Mouse (Mus musculus): ENCODE data around the gene H2-D1.

DNA sequence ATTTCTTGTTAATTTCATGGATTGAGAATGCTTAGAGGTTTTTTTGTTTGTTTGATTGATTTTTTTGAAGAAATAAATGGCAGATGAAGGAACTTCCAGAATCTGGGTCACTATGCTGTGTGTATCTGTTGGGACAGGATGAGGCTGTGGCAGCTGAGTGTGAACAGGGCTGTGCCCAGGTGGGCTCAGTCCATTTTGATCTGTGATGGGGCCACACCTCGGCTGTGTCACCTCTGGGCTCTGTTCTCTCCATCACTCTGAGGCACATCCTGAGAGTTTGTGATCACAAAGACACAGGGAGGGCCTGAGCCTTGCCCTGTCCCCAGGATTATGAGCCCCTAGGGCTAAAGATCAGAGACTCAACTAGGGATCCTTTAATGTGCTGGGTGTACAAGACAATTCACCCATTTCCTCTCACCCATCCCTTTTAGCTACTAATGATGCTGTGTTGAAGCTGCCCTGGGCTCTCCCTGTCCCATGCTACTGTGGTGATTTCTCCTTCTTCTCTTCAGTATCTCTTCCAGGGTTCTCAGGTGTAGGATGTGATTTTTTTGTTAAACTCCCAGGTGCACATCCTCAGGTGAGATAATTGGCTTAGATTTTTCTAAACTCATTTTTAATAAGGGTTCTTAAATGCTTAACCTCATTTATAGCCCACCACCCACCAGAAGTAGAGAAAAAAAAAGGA lies 5.0 kb downstream of the H2-D1 start:
- TF ChIP-seq POLR2A (IDR thresholded peaks at IDR 0.05; ENCODE audit: extremely low read depth, insufficient read depth, low read length) (no peak), CTCF (IDR thresholded peaks at IDR 0.05; ENCODE audit: extremely low read depth, insufficient read depth, low read length) (no peak)
